Mouse (Mus musculus) lung, postnatal 0 days (tissue): Measurements from ENCODE around the gene Lpxn.

Experiments
- CTCF ChIP-seq: IDR thresholded peaks from 2 replicates; pipeline ENCODE4 v1.5.1; 2016; ENCODE audit warnings: antibody characterized with exemption, mild to moderate bottlenecking
- EP300 ChIP-seq: IDR thresholded peaks from 2 replicates; pipeline ENCODE4 v1.6.1; 2016; ENCODE audit warnings: antibody characterized with exemption, mild to moderate bottlenecking, control low read depth

DNA sequence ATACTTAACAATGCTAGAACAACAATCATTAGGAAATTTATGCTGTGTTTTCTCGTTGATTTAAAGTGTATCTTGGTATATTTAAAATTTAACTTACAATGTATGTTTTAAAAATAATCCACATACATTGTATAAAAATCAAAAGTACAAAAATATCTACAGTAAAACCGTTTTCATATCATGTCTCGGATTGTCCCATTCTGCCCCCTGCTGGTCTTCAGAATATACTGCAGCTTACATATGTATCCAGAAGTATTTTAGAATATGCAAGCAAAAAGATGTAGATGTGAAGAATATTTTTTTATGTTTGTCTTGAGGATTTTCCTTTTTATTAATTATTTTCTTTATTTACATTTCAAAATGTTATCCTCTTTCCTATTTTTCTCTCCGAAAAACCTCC, 24.4 kb downstream of the Lpxn start:
- TF ChIP-seq CTCF (peak; percentile 75), EP300 (no peak)
